Mouse (Mus musculus) gastrocnemius, postnatal 4 days (tissue): ENCODE results near the gene Ablim1. TPM values are rescaled to one million over a fixed set of nuclear protein-coding genes. Genes with fewer than 3 reads are reported as not detected.
A peak's percentile ranks its signal among the peaks of the same experiment; 100 is the strongest.

Source experiments
- DNase-seq, 2 experiments: peaks; one replicate each; pipeline ENCODE4 v3.0.0; 2021 to 2022; ENCODE audit warnings: low spot score in 2 of 2, mixed read lengths in 2 of 2
- total RNA-seq, 2 experiments: library from RNA; stranded (reverse); gene quantifications; 2 replicates each; pipeline ENCODE4 v1.2.3; 2021

Gene Ablim1
- total RNA-seq, 2 experiments from 2014 or later: 56.8 to 65.5 TPM

DNA sequence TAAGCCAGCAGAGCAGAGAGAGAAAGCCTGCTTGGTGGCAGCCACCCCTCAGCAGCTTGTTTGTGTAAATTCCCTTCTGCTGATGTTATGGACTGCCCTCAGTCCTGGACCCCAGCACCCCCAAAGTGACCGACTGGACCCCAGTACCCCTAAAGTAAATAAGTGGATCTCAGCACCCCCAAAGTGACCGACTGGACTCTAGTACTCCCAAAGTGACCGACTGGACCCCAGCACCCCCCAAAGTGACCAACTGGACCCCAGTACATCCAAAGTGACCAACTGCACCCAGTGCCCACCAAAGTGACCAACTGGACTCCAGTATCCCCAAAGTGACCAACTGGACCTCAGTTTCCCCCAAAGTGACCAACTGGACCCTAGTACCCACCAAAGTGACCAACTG is 208.7 kb downstream of the Ablim1 start:
- DNase-seq: no peak

DNA sequence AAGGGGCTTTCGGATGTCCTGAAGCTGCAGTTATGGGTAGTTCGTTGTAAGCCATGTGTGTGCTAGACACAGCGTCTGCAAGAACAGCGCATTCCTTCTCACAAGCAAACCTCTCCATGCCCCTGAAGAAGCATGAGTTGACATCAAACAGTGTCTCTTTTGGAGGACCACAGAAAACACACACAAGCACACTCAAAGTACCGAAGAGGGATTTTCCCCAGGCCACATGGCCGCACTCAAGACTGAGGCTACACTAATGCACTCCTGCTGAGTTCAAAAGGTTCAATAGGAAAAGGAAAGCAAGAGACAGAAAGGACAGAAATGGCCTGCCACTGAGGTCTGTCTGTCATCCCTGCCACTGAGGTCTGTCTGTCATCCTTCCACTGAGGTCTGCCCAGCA is 209.6 kb downstream of the Ablim1 start:
- DNase-seq: no peak

DNA sequence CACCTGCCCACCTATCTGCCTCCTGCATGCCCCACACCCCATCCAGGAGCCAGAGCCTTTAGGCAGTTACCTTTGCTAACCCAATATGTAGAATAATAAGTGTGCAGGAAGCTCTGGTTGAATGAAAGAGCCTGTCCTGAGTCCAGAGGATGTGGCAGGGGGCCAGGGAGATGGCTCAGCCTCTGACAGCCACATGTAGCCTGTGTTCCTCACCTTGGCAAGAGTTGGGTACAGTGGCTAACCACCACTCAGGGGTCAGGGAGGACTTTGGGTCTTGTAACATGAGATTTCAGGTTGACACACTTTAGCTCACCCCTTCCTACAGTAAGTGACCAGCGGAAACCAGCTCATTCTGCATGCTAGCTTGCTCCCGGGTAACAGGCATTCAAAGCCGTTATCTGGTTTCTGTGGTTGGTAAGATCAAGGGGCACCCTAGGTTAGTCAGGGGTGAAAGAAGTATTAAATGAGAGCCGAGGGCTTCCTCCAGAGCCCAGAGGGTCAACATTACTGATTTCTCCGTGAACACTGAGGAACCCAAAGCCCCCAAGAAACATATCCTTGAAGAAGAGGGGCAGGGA is 210.5 kb downstream of the Ablim1 start:
- DNase-seq: no peak

DNA sequence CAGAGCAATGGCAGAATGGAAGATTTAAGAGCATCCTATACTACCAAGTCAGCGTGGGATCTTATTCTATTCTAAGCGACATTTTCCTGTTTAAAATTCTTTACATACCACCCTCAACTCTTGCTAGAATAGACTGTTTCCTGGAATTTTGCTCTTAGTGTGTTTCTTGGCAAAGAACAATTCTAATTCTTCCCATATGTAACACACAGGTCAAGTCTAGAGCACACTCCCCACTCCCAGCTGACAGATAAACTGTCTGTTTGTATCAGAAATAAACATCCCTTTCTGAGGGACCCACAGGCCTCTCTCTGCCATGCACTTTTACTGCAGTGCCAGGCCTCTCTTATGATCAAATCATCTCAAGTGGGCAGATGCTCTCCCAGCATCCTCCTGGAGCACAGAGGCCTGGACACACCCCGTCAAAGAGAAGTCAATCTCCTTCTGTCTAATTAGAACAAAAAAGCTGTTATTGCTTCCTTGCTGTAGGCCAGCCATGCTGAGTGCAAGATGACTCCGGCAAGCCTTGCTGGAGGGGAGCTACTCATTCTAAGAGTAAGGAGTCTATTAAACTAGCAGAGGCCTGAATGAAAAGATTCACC is 211.3 kb downstream of the Ablim1 start:
- no peak for DNase-seq

DNA sequence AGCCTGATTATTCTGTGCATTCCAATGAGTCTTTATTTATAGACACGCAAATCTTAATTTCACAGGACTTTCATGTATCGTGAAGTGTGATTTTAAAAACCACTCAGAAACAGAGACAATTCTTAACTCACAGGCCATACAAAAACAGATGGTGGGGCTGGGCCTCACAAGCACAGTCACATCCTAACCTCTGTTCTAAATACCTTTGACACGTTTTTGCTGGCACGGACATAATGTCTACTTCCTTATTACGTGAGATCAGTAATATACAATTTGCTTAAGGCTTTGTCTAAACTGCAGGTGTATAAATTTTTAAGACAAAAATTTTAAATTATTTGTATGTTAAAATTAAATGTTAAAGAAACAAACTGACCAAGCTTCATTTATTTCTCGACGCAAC is 212.7 kb downstream of the Ablim1 start:
- no peak for DNase-seq

DNA sequence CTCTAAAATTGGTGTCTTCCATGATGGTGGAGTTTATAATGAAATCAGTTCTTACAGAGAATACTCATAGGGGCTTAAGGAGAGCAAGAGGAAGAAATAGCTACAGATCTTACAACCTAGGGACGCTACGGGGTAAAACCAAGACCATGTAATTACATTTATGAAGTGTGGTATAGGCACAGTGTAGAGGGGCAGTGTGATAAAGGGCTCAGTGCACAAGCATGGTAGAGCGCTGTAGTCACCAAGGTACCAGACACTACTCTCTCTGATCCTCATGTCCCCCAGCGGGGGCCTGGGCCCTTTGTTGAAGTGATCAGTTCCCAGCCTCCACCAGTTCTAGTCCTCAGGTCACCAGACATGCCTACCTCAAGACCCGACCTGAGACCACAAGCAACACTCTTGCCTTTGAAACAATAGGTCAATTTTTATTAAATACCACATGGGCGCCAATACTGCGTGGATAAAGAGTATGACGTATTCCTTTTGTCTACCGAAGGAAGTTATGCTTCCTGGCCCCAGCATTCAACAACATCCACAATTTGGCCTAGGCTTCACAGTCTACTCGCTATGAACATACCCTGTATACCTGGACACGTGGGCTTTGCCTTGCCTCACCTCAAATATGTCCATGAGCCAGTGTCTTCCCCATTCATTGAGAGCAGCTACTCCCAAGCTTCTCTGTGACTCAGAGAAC is 213.8 kb downstream of the Ablim1 start:
- no peak for DNase-seq

DNA sequence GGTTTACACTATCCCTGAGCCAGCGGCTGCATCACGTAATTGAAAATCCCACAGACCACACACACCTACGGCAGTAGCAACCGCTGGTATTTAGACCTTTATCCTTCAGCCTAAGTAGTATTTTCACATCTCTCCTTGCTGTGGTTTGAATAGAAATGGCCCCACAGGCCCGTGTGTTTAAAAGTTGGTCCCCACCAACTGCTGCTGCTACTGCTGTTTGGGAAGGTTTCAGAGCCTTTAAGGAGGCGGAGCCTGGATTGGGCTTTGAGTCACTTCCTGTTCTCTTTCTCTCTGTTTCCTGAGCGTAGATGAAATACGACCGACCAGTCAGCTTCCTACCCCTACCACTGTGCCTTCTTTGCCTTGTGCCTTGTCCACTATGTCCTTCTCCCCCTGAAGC is 214.7 kb downstream of the Ablim1 start:
- no peak for DNase-seq

DNA sequence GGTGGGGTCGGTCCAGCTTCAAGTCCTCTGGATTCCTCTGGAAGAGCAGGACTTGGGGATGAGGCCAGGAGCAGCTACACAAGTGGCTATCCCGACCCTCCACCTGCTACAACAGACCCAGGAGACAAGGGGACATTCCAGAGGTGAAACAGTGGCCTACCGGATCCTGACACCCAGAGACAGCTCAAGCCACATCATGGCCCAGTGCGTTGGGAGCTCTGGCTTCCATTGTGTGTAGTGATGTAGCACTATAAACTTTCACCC is 215.7 kb downstream of the Ablim1 start:
- DNase-seq: no peak

DNA sequence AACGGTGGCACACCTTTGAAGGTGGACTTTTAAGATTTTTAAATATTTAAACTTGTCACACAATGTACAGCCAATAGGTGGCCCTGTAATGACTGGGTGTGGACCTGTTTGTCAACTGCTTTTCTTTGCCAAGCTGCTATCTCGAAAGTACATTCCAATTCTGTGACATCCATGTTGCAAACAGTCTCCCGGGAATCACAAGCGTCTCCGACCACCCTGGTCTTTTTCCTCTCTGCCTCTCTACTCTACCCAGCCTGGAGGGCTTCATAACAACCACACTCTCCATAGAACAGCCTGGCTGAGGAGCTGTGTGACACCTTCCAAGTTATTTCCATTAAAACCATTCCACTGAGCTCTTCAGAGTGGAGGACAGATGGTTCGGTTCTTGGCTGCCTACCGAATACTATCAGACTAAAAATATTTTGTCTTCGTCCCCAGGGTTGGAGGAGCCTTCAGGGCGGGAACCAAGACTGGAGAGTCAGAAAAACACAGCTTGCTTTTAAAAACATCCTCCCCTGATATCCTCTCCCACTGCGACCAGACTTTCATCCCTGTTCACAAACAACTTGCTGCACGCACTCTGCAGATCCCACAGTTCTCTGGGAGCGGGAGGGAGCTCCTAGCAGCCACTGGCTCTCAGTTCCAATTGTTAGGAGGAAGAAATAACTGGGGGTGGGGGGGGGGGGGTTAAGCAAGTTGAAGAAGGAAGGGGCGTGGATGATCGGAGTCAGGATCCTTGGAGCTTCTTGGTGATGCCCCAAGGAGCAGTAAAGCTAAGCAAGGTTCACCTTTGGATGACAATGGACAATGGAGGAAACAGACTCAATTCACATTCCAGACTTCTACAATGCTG is 216.3 kb downstream of the Ablim1 start:
- DNase-seq: peak in 1 of 2 experiments; percentile 37

DNA sequence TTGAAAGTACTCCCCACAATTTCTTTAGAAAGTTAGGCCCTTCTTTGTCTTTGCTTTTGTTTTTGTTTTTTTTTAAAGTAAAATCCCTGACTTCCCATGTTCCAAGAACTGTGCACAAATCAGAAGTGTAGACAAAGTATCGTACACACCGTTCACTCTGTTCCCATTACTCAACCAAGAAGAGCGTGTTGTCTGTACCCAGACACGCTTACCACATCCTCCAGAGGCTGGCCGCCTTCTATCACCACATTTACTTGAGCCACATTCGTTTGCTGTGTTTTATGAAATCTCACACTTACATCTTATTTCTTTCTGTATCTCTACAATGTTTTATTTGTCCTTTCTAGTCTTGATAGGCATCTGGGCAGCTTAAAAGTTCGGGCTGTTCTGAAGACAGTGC is 219.4 kb downstream of the Ablim1 start:
- DNase-seq: no peak

DNA sequence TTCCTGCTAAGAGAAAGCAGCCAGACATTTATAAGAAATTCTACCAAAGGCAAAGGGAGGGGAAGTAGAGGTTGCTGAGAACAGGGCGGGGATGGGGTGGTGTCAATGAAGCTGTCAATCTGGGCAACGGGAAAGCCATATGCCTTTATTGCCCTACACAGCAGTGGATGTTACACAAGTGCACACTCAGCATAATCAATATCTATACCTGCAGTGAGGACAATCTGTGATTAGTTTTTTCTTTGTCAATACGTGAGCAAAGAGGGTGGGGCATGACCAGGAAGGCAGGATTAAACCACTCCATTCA is 221.1 kb downstream of the Ablim1 start:
- DNase-seq: no peak

DNA sequence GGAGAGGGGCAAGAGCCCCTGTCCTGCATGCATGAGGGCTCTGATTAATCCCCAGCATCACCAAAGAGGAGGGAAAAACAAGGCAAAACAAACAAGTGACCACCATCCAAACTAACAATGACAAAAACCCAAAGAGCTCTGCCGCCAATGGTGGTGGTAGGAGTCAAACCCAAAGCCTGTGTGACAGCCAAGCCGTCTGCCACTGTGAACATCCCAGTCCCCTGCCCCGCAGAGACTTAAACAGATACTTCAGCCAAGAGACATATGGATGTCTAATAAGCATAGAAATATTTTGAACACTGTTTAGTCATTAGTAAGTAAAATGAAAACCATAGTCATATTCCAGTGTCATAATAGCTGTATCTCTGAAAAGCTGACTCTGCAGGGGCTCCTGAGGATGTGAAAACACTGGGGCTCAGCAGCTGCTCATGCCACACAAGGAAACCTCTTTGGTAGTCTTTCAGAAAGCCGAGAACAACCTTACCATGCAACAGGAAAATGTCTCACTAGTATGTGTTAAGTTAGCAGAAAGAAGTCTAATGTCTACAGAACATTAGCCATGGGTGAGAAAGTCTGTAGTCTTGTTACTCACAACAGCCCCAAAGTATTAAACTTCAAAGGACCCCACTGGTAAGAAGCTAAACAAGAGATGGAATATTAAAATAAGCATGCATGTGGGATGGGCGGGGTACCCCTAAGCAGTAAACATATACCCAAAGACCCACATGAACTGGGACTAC is 221.6 kb downstream of the Ablim1 start:
- DNase-seq: no peak

DNA sequence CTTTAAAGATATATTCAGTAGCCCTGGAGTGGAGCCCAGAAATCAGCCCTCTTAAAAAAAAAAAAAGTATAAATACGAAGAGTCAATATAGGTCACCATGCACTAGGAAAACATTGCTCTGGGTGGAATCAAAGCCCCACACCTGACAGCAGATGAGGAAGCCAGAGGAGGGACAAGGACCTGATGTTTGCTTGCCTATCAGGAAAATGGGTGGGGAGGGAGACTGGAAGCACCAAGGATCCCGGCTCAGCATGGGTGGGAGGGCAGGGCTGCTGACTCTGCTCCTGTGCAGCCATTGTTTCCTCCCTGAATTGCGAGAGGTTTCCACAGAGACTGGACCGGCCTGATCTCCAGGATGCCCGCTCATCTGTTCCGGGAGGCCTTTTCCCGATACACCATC is 223.4 kb downstream of the Ablim1 start:
- DNase-seq: no peak

DNA sequence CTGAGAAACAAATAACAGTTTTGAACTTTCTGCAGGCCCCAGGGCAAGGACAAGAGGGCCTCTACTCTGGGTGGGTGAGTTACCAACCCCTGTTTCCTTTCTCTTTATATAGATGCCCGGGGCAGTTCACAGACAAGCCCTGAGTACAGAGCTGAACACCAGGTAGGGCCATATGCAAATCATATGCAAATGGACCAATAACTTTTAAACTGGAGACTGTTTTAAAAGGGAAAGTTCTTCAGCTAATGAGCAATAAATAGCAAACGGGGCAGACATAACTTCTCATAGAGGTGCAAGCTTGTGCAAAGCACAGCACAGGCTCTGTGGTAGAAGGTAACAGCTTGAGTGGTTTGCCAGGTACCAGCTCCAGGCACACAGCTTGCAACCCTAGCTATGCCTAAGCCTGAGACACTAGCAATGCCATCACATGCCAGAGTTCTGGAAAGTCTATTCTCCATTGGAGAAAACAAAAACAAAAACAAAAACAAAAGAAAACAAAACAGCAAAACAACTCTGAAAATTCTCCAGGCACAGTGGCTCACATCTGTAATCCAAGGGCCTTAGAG is 225.8 kb downstream of the Ablim1 start:
- no peak for DNase-seq

DNA sequence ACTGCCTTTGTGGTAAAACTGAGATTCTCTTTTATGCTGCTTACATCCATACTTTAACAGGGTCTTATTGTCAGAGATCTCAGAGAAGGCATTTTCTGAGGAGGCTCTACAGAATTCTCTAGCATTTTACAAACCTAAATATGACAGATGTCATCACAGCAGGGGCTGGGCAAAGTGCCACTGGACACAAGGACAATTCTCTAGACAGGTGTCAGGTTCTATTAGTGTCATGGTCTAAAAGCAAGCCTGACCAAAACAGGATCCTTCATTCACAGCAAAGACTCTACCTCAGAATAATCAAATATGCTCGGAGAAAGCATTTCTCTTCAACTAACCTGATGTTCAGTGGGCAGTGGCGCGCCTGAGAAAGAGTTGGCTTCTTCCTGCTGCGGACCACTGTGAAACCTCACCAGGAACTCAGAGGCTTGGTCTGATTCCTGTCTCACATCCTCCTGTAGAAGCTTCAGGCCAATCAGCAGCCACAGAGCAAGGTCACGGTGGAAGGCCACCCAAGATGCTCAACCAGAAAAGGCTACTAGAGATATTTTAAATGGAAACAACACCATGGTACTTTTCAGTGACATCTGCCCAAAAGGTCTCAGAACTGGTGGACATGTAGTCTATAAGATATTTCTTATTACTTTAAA is 230.1 kb downstream of the Ablim1 start:
- DNase-seq: no peak

DNA sequence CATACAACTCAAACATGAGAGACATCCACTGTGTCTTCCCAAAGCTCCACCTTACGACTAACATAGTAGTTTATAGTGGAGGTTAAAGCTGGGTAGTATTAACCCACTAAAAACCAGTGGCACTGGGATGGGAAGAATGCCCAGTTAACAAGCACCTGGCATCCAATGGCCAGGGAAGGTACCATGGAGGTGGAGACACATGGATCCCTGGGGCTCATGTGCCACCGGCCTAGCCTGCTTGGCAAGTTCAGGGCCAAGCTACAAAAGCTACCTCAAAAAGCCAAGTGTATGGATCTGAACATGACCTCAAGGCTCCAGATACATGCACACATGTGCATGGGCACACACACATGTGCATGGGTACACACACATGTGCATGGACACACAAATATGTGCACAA is 230.8 kb downstream of the Ablim1 start:
- no peak for DNase-seq

DNA sequence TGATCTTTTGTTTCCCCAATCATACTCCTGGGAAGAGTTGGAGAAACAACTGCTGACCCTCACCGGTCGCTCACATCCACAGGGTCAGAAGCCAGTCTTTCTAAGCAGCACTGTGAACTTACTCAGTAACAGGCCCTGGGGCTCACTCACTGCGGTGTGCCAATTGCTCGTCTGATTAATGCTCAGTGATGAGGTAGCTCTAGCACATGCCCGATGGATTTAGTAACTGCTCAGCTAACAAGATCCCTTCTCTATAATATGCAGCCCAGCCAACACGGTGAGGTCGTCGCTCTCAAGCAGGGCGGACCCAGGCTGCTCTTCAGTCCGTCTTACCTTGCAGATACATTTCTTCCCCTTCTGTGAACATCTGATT is 231.6 kb downstream of the Ablim1 start:
- no peak for DNase-seq

DNA sequence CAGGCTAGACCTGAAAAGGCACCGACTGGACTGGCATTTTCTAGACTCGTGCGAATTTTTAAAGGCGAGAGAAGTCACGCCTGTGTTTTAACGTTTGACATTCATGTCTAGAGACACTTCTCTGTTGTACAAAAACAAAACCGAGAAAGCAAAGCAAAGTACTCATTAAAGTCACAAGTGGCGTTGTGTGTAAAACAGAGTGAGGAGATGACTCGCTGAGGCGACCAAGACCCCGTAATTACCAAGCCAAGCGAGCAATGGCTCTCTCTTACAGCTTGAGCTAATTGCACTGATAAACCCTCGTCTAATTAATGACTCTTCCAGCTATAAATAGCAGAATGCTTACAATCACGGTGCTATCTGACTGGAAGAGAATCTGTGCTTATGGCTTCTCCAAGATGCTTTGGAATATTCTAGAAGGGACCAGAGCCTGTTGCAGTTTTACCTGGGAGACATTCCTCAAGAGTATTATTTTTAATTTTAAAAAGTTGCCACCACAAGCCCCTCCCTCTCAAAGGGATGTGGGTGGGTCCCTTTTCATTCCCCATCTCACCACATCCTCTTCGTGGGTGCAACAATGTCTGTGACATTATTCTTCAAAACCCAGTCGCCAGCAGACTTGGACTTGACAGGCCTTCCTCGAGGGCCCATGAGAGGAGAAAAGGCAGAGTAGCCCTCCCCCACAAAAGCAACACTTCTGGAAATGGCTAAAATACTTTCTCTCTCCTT is 232.1 kb downstream of the Ablim1 start:
- no peak for DNase-seq

DNA sequence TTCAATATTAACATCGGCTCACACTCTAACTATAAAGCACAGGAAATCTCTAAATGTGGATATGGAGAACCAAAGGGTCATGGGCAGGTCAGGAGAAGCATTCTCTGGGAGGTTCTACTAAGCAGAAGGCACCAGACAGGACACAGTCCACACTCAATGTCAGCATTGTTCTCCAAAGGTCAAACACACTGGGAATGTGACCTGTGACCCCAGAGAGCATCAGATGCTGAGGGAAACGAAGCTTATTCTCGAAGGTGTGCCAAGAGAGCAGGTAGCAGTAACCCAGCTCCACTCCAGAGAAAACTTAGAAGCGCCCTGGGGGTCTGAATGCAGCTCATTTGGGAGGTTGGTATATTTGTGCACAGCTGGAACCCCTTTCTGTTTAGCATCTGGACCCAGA is 233.2 kb downstream of the Ablim1 start:
- DNase-seq: no peak

DNA sequence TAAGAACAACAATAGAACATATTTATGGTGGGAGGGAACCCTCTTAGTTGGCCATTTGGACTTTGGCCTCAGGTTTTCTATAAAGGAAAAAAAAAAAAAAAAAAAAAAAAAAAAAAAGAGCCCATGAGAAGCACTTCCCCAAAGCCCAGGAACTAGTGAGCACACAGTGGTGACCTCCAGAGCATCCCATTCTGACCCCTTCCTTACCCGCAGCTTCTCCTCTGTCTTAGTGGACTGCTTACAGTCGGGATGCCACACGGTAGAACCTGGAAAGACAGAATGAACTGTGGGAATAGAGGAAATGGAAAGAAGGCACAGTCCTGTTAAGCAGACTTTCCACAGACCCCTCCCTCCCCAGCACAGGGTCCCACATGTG is 235.1 kb downstream of the Ablim1 start:
- no peak for DNase-seq
